18 mouse cellular contexts compared by ENCODE assay signal in genomic region chr11:65753593-65753992, GRCm38 (mm10). TPM values are rescaled to one million over a fixed set of nuclear protein-coding genes. Genes with fewer than 3 reads are reported as not detected.
DNase-seq lines count a peak whose midpoint lies in the region; ATAC-seq and TF ChIP-seq lines count a peak whose summit lies in the region.
"Had no signal": no experiment of that assay in that cellular context is flagged by ENCODE, and none has a peak within 500 bp of the region (broad histone marks: within the 10 kb centered on the region; RNA-seq: fewer than 3 reads in every experiment).

No protein-coding gene starts in this region.

- intact Hi-C loops in left cerebral cortex, postnatal 25 days (cut with DNase I): no loop called here

- no peaks in the 10 kb centered on the region for H3K9me3 ChIP-seq in heart, postnatal 0 days (replicated peaks; ENCODE audit: control insufficient read depth, low read length)
- no peaks in the 10 kb centered on the region for H3K9me3 ChIP-seq in liver, postnatal 0 days (ENCODE audit: low read length)
- H3K9me3 ChIP-seq: G1E; hindbrain, embryonic 10.5 days; lung, embryonic 15.5 days; midbrain, embryonic 13.5 days; neural tube, embryonic 12.5 days had no signal

- peak overlapping the region; percentile 69 for H3K27ac ChIP-seq in heart, postnatal 0 days (ENCODE audit: low read depth)
- H3K27ac ChIP-seq in liver, postnatal 0 days (ENCODE audit: low read depth): peak overlapping the region; percentile 40
- H3K27ac ChIP-seq: hindbrain, embryonic 10.5 days; kidney, postnatal 0 days; lung, embryonic 15.5 days; midbrain, embryonic 13.5 days; neural tube, embryonic 12.5 days had no signal

- 0 out of 2 replicates have a peak, but pooled peaks have one; percentile 50 for ATAC-seq in common myeloid progenitor, adult 5-6 weeks (replicated peaks; ENCODE audit: low read depth, poor library complexity, severe bottlenecking)
- peak; percentile 85 for ATAC-seq in heart, postnatal 0 days (ENCODE audit: insufficient read depth, low read depth)
- peak; percentile 20; the same call in 1 of the 2 replicates for ATAC-seq in liver, postnatal 0 days
- ATAC-seq: forebrain, embryonic 14.5 days; midbrain, embryonic 13.5 days had no signal

- H3K4me3 ChIP-seq in heart, postnatal 0 days (ENCODE audit: low read depth, low read length): no peak overlapping the region
- H3K4me3 ChIP-seq in liver, postnatal 0 days (ENCODE audit: low read depth, low read length): no peak overlapping the region
- H3K4me3 ChIP-seq: erythroblast, embryonic 14.5 days; hindbrain, embryonic 10.5 days; lung, embryonic 15.5 days; midbrain, embryonic 13.5 days; neural tube, embryonic 12.5 days had no signal

- TF ChIP-seq EP300 in heart, postnatal 0 days (IDR thresholded peaks at IDR 0.05; ENCODE audit: low read depth): no peak
- TF ChIP-seq EP300 in liver, postnatal 0 days (IDR thresholded peaks at IDR 0.05; ENCODE audit: low read depth): no peak

- H3K4me2 ChIP-seq in heart, postnatal 0 days (ENCODE audit: low read depth, low read length): no peak overlapping the region
- no peak overlapping the region for H3K4me2 ChIP-seq in liver, postnatal 0 days (ENCODE audit: low read depth, low read length)
- H3K4me2 ChIP-seq: lung, embryonic 15.5 days; midbrain, embryonic 13.5 days; neural tube, embryonic 12.5 days had no signal

- H3K4me1 ChIP-seq in heart, postnatal 0 days (ENCODE audit: control insufficient read depth, insufficient read depth): peaks cover 9% of the 10 kb centered on the region; the same call in 1 of the 2 replicates
- H3K4me1 ChIP-seq in liver, postnatal 0 days (ENCODE audit: insufficient read depth): peaks cover 6% of the 10 kb centered on the region; the same call in 1 of the 2 replicates
- H3K4me1 ChIP-seq: hindbrain, embryonic 10.5 days; lung, embryonic 15.5 days; midbrain, embryonic 13.5 days; neural tube, embryonic 12.5 days had no signal

- WGBS in heart, postnatal 0 days: 16% methylated on average over 2 of the region's 2 CpGs
- 42% methylated on average over 2 of the region's 2 CpGs for WGBS in liver, postnatal 0 days (ENCODE audit: insufficient replicate concordance)

- DNase-seq in heart, adult 11 months: peak; percentile 92
- no peak for DNase-seq in heart, adult 8-10 months (ENCODE audit: low spot score)
- DNase-seq in heart, postnatal 0 days (ENCODE audit: low spot score): peak; percentile 63
- DNase-seq in liver, postnatal 0 days: no peak
- no peak for DNase-seq in frontal cortex, postnatal 14 days (ENCODE audit: low spot score in 2 of 2)
- DNase-seq in left cerebral cortex, postnatal 25 days (ENCODE audit: low spot score in 2 of 2): no peak
- DNase-seq: cerebellum, adult 18-20 months; cerebellum, postnatal 36 days; thymus, postnatal 25 days had no signal

- H3K9ac ChIP-seq in heart, postnatal 0 days (replicated peaks; ENCODE audit: low read depth, low read length): no peak overlapping the region
- H3K9ac ChIP-seq in liver, postnatal 0 days (replicated peaks): no peak overlapping the region
- H3K9ac ChIP-seq: lung, embryonic 15.5 days; midbrain, embryonic 13.5 days; neural tube, embryonic 12.5 days had no signal

- no peak for TF ChIP-seq CTCF in heart, postnatal 0 days (IDR thresholded peaks at IDR 0.05; ENCODE audit: low read depth)
- no peak for TF ChIP-seq CTCF in liver, postnatal 0 days (IDR thresholded peaks at IDR 0.05; ENCODE audit: low read depth)

- no peaks in the 10 kb centered on the region for H3K27me3 ChIP-seq in heart, postnatal 0 days (ENCODE audit: control insufficient read depth, insufficient read depth, low read length)
- no peaks in the 10 kb centered on the region for H3K27me3 ChIP-seq in liver, postnatal 0 days (ENCODE audit: insufficient read depth, low read length)
- H3K27me3 ChIP-seq: lung, embryonic 15.5 days; midbrain, embryonic 13.5 days; neural tube, embryonic 12.5 days had no signal

- H3K36me3 ChIP-seq in heart, postnatal 0 days (replicated peaks; ENCODE audit: control insufficient read depth, insufficient read depth, low read length): no peaks in the 10 kb centered on the region; the same call in 1 of the 2 replicates
- H3K36me3 ChIP-seq in liver, postnatal 0 days (replicated peaks; ENCODE audit: insufficient read depth, low read length): peaks cover 7% of the 10 kb centered on the region; the same call in 1 of the 2 replicates
- H3K36me3 ChIP-seq: midbrain, embryonic 13.5 days; neural tube, embryonic 12.5 days had no signal

RNA-seq across cellular contexts. Expression of gene Map2k4, which starts 34.5 kb away (rescaled TPM):
- total RNA-seq in heart, adult 8-10 months (2022): 10 to 100 TPM; 41.7 to 47.0 (median 44.6) TPM
- total RNA-seq in common myeloid progenitor, adult 5-6 weeks (2017): 33.9 and 37.9 TPM in 2 replicates
- 77.9 and 105 TPM in 2 replicates for total RNA-seq in heart, postnatal 0 days (2014; rRNA removed; ENCODE audit: low replicate concordance)
- 50.0 and 55.5 TPM in 2 replicates for polyA plus RNA-seq in heart, postnatal 0 days (2015; fragmentation: Nextera tagmentation; extraction: Ambion mirVana)
- polyA plus RNA-seq in liver, postnatal 0 days (2015; fragmentation: Nextera tagmentation; extraction: Ambion mirVana): 21.7 and 23.6 TPM in 2 replicates
- 100 to 1,000 TPM; 192 to 196 TPM for total RNA-seq in left cerebral cortex, postnatal 25 days (2021)

RNA-seq across cellular contexts. Expression of gene Zkscan6, which starts 53.4 kb away (rescaled TPM):
- 1 to 10 TPM; 3.4 to 5.7 (median 4.7) TPM for total RNA-seq in heart, adult 8-10 months (2022)
- total RNA-seq in common myeloid progenitor, adult 5-6 weeks (2017): 16.8 and 17.8 TPM in 2 replicates
- total RNA-seq in heart, postnatal 0 days (2014; rRNA removed; ENCODE audit: low replicate concordance): 9.1 and 14.3 TPM in 2 replicates
- 7.3 and 8.3 TPM in 2 replicates for polyA plus RNA-seq in heart, postnatal 0 days (2015; fragmentation: Nextera tagmentation; extraction: Ambion mirVana)
- 3.6 and 4.1 TPM in 2 replicates for polyA plus RNA-seq in liver, postnatal 0 days (2015; fragmentation: Nextera tagmentation; extraction: Ambion mirVana)
- total RNA-seq in left cerebral cortex, postnatal 25 days (2021): 10 to 100 TPM; 12.6 to 13.0 TPM

Comparison
In these comparisons a context has a peak if more than half of its experiments do, and no peak if none do; other contexts are left out.
1. DNase-seq: peak in heart, adult 11 months (single experiment) and heart, postnatal 0 days (single experiment); none in heart, adult 8-10 months (single experiment), liver, postnatal 0 days (single experiment), frontal cortex, postnatal 14 days (0 of 2) and left cerebral cortex, postnatal 25 days (0 of 2).
2. ATAC-seq: peak in every context shown above with its lines; median percentile 85 in heart, postnatal 0 days; 50 in common myeloid progenitor, adult 5-6 weeks; 20 in liver, postnatal 0 days.